Comparison of ENCODE assay signal across 21 mouse cellular contexts in genomic region chr13:46531676-46532075, GRCm38 (mm10). TPM values are rescaled to one million over a fixed set of nuclear protein-coding genes. Genes with fewer than 3 reads are reported as not detected.
"Had no signal": no experiment of that assay in that cellular context is flagged by ENCODE, and none has a peak within 500 bp of the region (broad histone marks: within the 10 kb centered on the region; RNA-seq: fewer than 3 reads in every experiment).

No protein-coding gene starts in this region.

- H3K4me1 ChIP-seq: liver, embryonic 13.5 days; liver, embryonic 15.5 days had no signal

- H3K27ac ChIP-seq: hindbrain, embryonic 13.5 days; hindbrain, embryonic 15.5 days; intestine, embryonic 15.5 days; layer of hippocampus, adult 2 months; left cerebral cortex, adult 2 months; limb, embryonic 10.5 days; limb, embryonic 12.5 days; liver, embryonic 13.5 days; liver, embryonic 15.5 days had no signal

- H3K36me3 ChIP-seq: hindbrain, embryonic 13.5 days; hindbrain, embryonic 15.5 days; intestine, embryonic 15.5 days; limb, embryonic 10.5 days; limb, embryonic 12.5 days; liver, embryonic 13.5 days; liver, embryonic 15.5 days had no signal

- DNase-seq: gastrocnemius, postnatal 10 days; gastrocnemius, postnatal 25 days; heart, postnatal 10 days; heart, postnatal 4 days; kidney, adult 18-20 months; kidney, adult 8-10 months; kidney, postnatal 10 days; kidney, postnatal 25 days; kidney, postnatal 4 days; liver; liver, embryonic 13.5 days had no signal

- H3K27me3 ChIP-seq: heart, embryonic 12.5 days; hindbrain, embryonic 13.5 days; hindbrain, embryonic 15.5 days; intestine, embryonic 15.5 days; limb, embryonic 12.5 days; liver, embryonic 13.5 days; liver, embryonic 15.5 days had no signal

- H3K9me3 ChIP-seq: heart, embryonic 12.5 days; hindbrain, embryonic 13.5 days; hindbrain, embryonic 15.5 days; intestine, embryonic 15.5 days; limb, embryonic 10.5 days; limb, embryonic 12.5 days; liver, embryonic 13.5 days; liver, embryonic 15.5 days had no signal

- H3K4me3 ChIP-seq: heart, embryonic 12.5 days; hindbrain, embryonic 13.5 days; hindbrain, embryonic 15.5 days; intestine, embryonic 15.5 days; layer of hippocampus, adult 2 months; left cerebral cortex, adult 2 months; limb, embryonic 10.5 days; limb, embryonic 12.5 days; liver, embryonic 13.5 days; liver, embryonic 15.5 days had no signal

RNA-seq across cellular contexts. Expression of gene Cap2, which starts 30.0 kb away (rescaled TPM):
- total RNA-seq: granulocyte monocyte progenitor cell, adult 5-6 weeks had no signal
